In the genomic region with DNA sequence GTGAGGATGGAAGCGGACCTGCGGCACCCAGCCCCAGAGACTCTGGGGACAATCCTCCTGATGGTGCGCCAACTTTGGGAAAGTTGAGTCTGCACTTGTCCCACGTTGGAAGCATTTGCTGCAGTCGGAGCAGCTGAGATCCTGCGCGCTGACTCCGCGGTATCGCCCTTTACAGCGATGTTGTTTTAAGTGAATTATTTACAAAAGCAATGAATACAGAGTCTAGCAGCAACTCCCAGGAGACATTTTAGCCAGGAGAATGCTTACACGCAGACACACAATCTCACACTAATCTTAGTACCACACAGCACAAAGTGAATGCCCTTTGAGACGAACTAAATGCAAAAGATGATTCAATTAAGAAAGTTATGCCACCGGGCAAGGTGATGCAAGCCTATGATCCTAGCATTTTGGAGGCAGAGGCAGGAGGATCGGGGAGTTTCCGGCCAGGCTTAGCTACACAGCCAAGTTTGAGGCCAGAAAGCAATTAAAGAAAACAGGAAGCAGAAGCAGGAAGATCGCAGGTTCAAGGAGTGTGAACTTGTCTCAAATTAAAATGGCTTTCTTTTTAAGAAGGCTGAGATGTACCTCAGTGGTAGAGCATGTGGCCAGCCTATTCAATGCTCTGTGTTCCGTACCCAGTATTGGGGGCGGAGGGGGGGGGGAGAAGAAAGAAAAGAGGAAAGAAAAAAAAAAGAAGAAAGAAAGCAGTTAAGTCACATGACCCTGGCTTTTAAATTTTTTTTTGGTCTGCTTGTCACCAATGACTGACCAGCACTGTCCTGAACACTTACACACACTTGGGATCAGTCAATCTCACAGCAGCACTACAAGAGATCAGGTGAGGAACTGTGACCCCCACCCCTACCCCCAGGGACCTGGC, we compare ENCODE assay signal across 9 mouse cellular contexts. TPM values are rescaled to one million over a fixed set of nuclear protein-coding genes. Genes with fewer than 3 reads are reported as not detected.
A peak's percentile ranks its signal among the peaks of the same experiment; 100 is the strongest.
DNase-seq lines count a peak whose midpoint lies in the region; ATAC-seq and TF ChIP-seq lines count a peak whose summit lies in the region.
"Had no signal": no experiment of that assay in that cellular context is flagged by ENCODE, and none has a peak within 500 bp of the region (broad histone marks: within the 10 kb centered on the region; RNA-seq: fewer than 3 reads in every experiment).

No protein-coding gene starts in this region.

- H3K9me3 ChIP-seq in heart, embryonic 10.5 days, result no peaks in the 10 kb centered on the region
- no peaks in the 10 kb centered on the region for H3K9me3 ChIP-seq in MEL (replicated peaks; ENCODE audit: insufficient read depth, low read length)
- H3K9me3 ChIP-seq in hindbrain, embryonic 12.5 days (replicated peaks), result no peaks in the 10 kb centered on the region
- no peaks in the 10 kb centered on the region for H3K9me3 ChIP-seq in liver, embryonic 16.5 days (replicated peaks; ENCODE audit: control insufficient read depth, low read length)
- H3K9me3 ChIP-seq: G1E had no signal

- TF ChIP-seq POLR2A in MEL (IDR thresholded peaks at IDR 0.05; ENCODE audit: control insufficient read depth in 1 of 2, insufficient read depth in 1 of 2, low read depth in 1 of 2, low read length in 2 of 2, poor library complexity in 1 of 2), result no peak

- WGBS in heart, embryonic 10.5 days, result 62% methylated on average over 19 of the region's 19 CpGs
- 69% methylated on average over 19 of the region's 19 CpGs for WGBS in hindbrain, embryonic 12.5 days
- 28% methylated on average over 19 of the region's 19 CpGs for WGBS in liver, embryonic 16.5 days (ENCODE audit: insufficient replicate concordance)

- no peak for TF ChIP-seq CTCF in MEL (IDR thresholded peaks at IDR 0.05 in 2 of 3, conservative IDR thresholded peaks at IDR 0.05 in 1 of 3; ENCODE audit: control insufficient read depth in 1 of 3, insufficient read depth in 1 of 3, low read depth in 2 of 3, low read length in 3 of 3, poor library complexity in 1 of 3, severe bottlenecking in 1 of 3)

- peak overlapping the region; percentile 87 for H3K4me2 ChIP-seq in hindbrain, embryonic 12.5 days (replicated peaks)
- H3K4me2 ChIP-seq in liver, embryonic 16.5 days (ENCODE audit: low read depth, low read length), result peak overlapping the region; percentile 96

- 0 out of 2 replicates have a peak, but pooled peaks cover 3% of the 10 kb centered on the region for H3K36me3 ChIP-seq in heart, embryonic 10.5 days
- peaks cover 0 to 4% of the 10 kb centered on the region in 2 experiments; a peak in 2 of 4 replicates for H3K36me3 ChIP-seq in MEL (ENCODE audit: control insufficient read depth in 1 of 2, insufficient read depth in 2 of 2, low read length in 2 of 2)
- H3K36me3 ChIP-seq in hindbrain, embryonic 12.5 days, result 0 out of 2 replicates have a peak, but pooled peaks cover 7% of the 10 kb centered on the region
- no peaks in the 10 kb centered on the region for H3K36me3 ChIP-seq in liver, embryonic 16.5 days (ENCODE audit: control insufficient read depth, insufficient read depth)
- H3K36me3 ChIP-seq: G1E had no signal

- TF ChIP-seq RAD21 in MEL (IDR thresholded peaks at IDR 0.05; ENCODE audit: low read depth, low read length), result no peak

- H3K27ac ChIP-seq in heart, embryonic 10.5 days, result peak overlapping the region; percentile 89
- 0 out of 2 replicates have a peak overlapping the region, but pooled peaks have one; percentile 21 for H3K27ac ChIP-seq in MEL (ENCODE audit: control insufficient read depth, low read depth, low read length)
- H3K27ac ChIP-seq in hindbrain, embryonic 12.5 days, result peak overlapping the region; percentile 86
- peak overlapping the region; percentile 20 for H3K27ac ChIP-seq in liver, embryonic 16.5 days (ENCODE audit: low read length)

- peaks cover 1% of the 10 kb centered on the region; the same call in 1 of the 2 replicates for H3K79me2 ChIP-seq in MEL (ENCODE audit: control insufficient read depth, insufficient read depth, low read length, poor library complexity)

- no peak for DNase-seq in heart, embryonic 10.5 days (ENCODE audit: low spot score)
- DNase-seq in heart, postnatal 14 days, result no peak
- DNase-seq in MEL (ENCODE audit: low read depth, low spot score), result peak; percentile 36
- no peak for DNase-seq in right cerebral cortex, postnatal 10 days (ENCODE audit: low spot score in 2 of 2)
- DNase-seq in adrenal gland, adult (ENCODE audit: inconsistent age in 2 of 2, low spot score in 1 of 2), result no peak
- DNase-seq in left cerebral cortex, adult 8-10 months (ENCODE audit: low spot score in 2 of 2), result no peak

- peaks cover 46% of the 10 kb centered on the region for H3K4me1 ChIP-seq in heart, embryonic 10.5 days
- H3K4me1 ChIP-seq in MEL (ENCODE audit: control insufficient read depth in 1 of 2, insufficient read depth in 2 of 2, low read length in 2 of 2), result peaks cover 8 to 11% of the 10 kb centered on the region in 2 experiments; a peak in 3 of 4 replicates
- peaks cover 63% of the 10 kb centered on the region for H3K4me1 ChIP-seq in hindbrain, embryonic 12.5 days
- H3K4me1 ChIP-seq in liver, embryonic 16.5 days (ENCODE audit: control insufficient read depth, low read depth, low read length), result peaks cover 21% of the 10 kb centered on the region

- H3K27me3 ChIP-seq in heart, embryonic 10.5 days (ENCODE audit: insufficient read depth, poor library complexity, severe bottlenecking), result peaks cover 17% of the 10 kb centered on the region
- no peaks in the 10 kb centered on the region for H3K27me3 ChIP-seq in MEL (ENCODE audit: control insufficient read depth in 1 of 2, insufficient read depth in 2 of 2, low read length in 2 of 2)
- H3K27me3 ChIP-seq in hindbrain, embryonic 12.5 days, result no peaks in the 10 kb centered on the region
- H3K27me3 ChIP-seq in liver, embryonic 16.5 days (ENCODE audit: control insufficient read depth, insufficient read depth, low read depth, low read length), result peaks cover 16% of the 10 kb centered on the region

- intact Hi-C loops in heart, postnatal 14 days (cut with DNase I), result no loop called here

- H3K4me3 ChIP-seq in heart, embryonic 10.5 days, result peak overlapping the region; percentile 81
- H3K4me3 ChIP-seq in MEL (ENCODE audit: control insufficient read depth in 1 of 2, insufficient read depth in 1 of 2, low read depth in 2 of 2, low read length in 2 of 2), result 0 out of 4 replicates have a peak overlapping the region, but pooled peaks of 1 of the 2 experiments have one; percentile 10
- H3K4me3 ChIP-seq in hindbrain, embryonic 12.5 days, result peak overlapping the region; percentile 71
- peak overlapping the region; percentile 71 for H3K4me3 ChIP-seq in liver, embryonic 16.5 days (ENCODE audit: low read depth, low read length)

- H3K9ac ChIP-seq in MEL (ENCODE audit: control insufficient read depth, low read depth, low read length, poor library complexity, severe bottlenecking), result peak overlapping the region; percentile 21; the same call in 1 of the 2 replicates
- H3K9ac ChIP-seq in hindbrain, embryonic 12.5 days, result peak overlapping the region; percentile 78
- no peak overlapping the region; the same call in 1 of the 2 replicates for H3K9ac ChIP-seq in liver, embryonic 16.5 days (ENCODE audit: low read depth, low read length)

- ATAC-seq in hindbrain, embryonic 12.5 days (ENCODE audit: low FRiP score), result no peak
- no peak for ATAC-seq in liver, embryonic 16.5 days (ENCODE audit: low read depth)

- no peak for TF ChIP-seq EP300 in MEL (IDR thresholded peaks at IDR 0.05; ENCODE audit: low read depth in 1 of 2, low read length in 2 of 2)

TF ChIP-seq in MEL, 35 proteins besides CTCF, POLR2A, EP300 and RAD21:
- TF ChIP-seq MAX (IDR thresholded peaks at IDR 0.05; ENCODE audit: low read length) (no peak), USF1 (IDR thresholded peaks at IDR 0.05; ENCODE audit: low read depth, low read length) (peak; percentile 79), ZNF384 (IDR thresholded peaks at IDR 0.05; ENCODE audit: low read depth, low read length) (peak; percentile 68; the same call in 1 of the 2 replicates)

RNA-seq across cellular contexts. Expression of gene Cotl1, which starts 2.0 kb away (rescaled TPM):
- 55.7 and 62.0 TPM in 2 replicates for polyA plus RNA-seq in heart, embryonic 10.5 days (2016; fragmentation: Nextera tagmentation; extraction: Ambion mirVana)
- total RNA-seq in heart, postnatal 14 days (2021), result 10 to 100 TPM; 26.1 to 29.3 TPM
- 60.5 and 70.3 TPM in 2 replicates for total RNA-seq in MEL (2012; rRNA removed)
- polyA plus RNA-seq in MEL (2012; ENCODE audit: insufficient read depth in 1 of 2, insufficient read length in 2 of 2, low read depth in 1 of 2, low replicate concordance in 2 of 2, missing spikeins in 1 of 2), result 100 to 1,000 TPM in 1 of 2 experiments, not detected in 1; 114 TPM
- 115 and 142 TPM in 2 replicates for polyA plus RNA-seq in hindbrain, embryonic 12.5 days (2016; fragmentation: Nextera tagmentation; extraction: Ambion mirVana)
- 29.9 and 38.1 TPM in 2 replicates for polyA plus RNA-seq in liver, embryonic 16.5 days (2015; fragmentation: Nextera tagmentation; extraction: Ambion mirVana)
- total RNA-seq in left cerebral cortex, adult 8-10 months (2022), result 100 to 1,000 TPM in 1 of 4 experiments, 10 to 100 TPM in 3; 52.1 to 105 (median 68.9) TPM

RNA-seq across cellular contexts. Expression of gene Klhl36, which starts 23.7 kb away (rescaled TPM):
- polyA plus RNA-seq in heart, embryonic 10.5 days (2016; fragmentation: Nextera tagmentation; extraction: Ambion mirVana), result 9.6 and 10.1 TPM in 2 replicates
- total RNA-seq in heart, postnatal 14 days (2021), result 1 to 10 TPM; 3.7 TPM
- 4.5 and 4.6 TPM in 2 replicates for total RNA-seq in MEL (2012; rRNA removed)
- 1 to 10 TPM in 1 of 2 experiments, not detected in 1; 6.6 TPM for polyA plus RNA-seq in MEL (2012; ENCODE audit: insufficient read depth in 1 of 2, insufficient read length in 2 of 2, low read depth in 1 of 2, low replicate concordance in 2 of 2, missing spikeins in 1 of 2)
- polyA plus RNA-seq in hindbrain, embryonic 12.5 days (2016; fragmentation: Nextera tagmentation; extraction: Ambion mirVana), result 12.2 and 12.8 TPM in 2 replicates
- 4.3 and 4.4 TPM in 2 replicates for polyA plus RNA-seq in liver, embryonic 16.5 days (2015; fragmentation: Nextera tagmentation; extraction: Ambion mirVana)
- 1 to 10 TPM; 7.4 to 8.6 (median 8.4) TPM for total RNA-seq in left cerebral cortex, adult 8-10 months (2022)

Comparison
In these comparisons a context has a peak if more than half of its experiments do, and no peak if none do; other contexts are left out.
1. H3K27ac ChIP-seq: peak in every context shown above with its lines; median percentile 89 in heart, embryonic 10.5 days; 86 in hindbrain, embryonic 12.5 days; 21 in MEL; 20 in liver, embryonic 16.5 days.